Mouse (Mus musculus): ENCODE measurements at regions not wholly inside any gene's neighbourhood (a gene's known extent, or its start where the extent isn't known, plus 50 kb on each side); places are given as distances from the start of the nearest gene placed in this dataset.

- TF ChIP-seq SMC3 (IDR thresholded peaks at IDR 0.05; ENCODE audit: low read depth, low read length) (no peak), EP300 (IDR thresholded peaks at IDR 0.05; ENCODE audit: low read length) (no peak), JUND (conservative IDR thresholded peaks at IDR 0.05; ENCODE audit: low read depth, low read length) (no peak), CTCF (conservative IDR thresholded peaks at IDR 0.05 in 1 of 2, IDR thresholded peaks at IDR 0.05 in 1 of 2; ENCODE audit: low read depth in 2 of 2, low read length in 2 of 2) (no peak), MYC (IDR thresholded peaks at IDR 0.05; ENCODE audit: low read depth, low read length) (no peak), ZC3H11A (IDR thresholded peaks at IDR 0.05; ENCODE audit: low read depth, low read length) (no peak), USF2 (conservative IDR thresholded peaks at IDR 0.05; ENCODE audit: low read depth, low read length) (no peak), CHD1 (IDR thresholded peaks at IDR 0.05; ENCODE audit: low read depth, low read length) (no peak), ZMIZ1 (IDR thresholded peaks at IDR 0.05; ENCODE audit: low read depth, low read length) (no peak)
These were observed 587.1 kb downstream of the Rnf144a start for GRCm38 (mm10) chr12:25827961-25828360.
